Mouse (Mus musculus) megakaryocyte, adult 5-6 weeks (primary cell): Measurements from ENCODE around the gene Rffl. TPM values are rescaled to one million over a fixed set of nuclear protein-coding genes. Genes with fewer than 3 reads are reported as not detected.
"Not testable (repeated sequence)": the region's sequence is repeated elsewhere in the genome, so short reads cannot be mapped to it uniquely, and the experiment has no call there.

Source experiments
- ATAC-seq: 2 replicates; pipeline ENCODE4 v1.8.0; 2016; ENCODE audit warnings: mild to moderate bottlenecking, inconsistent platforms; ENCODE audit not compliant: poor library complexity, severe bottlenecking
- total RNA-seq, 2 experiments: library from RNA; stranded (forward) in 1 of 2; stranded (reverse) in 1 of 2; fragments of 153-499, 151-499 nt in 1 of 2; fragments of 221-1000, 200-1000 nt in 1 of 2; gene quantifications; 2 replicates each; pipeline versions ENCODE4 v1.2.3 to v1.2.4; 2015 to 2017

The Rffl gene
- total RNA-seq, 2 experiments from 2014 or later, result 20.1 to 26.7 TPM

- ATAC-seq, result no peak
Observed at GRCm38 (mm10) chr11:82846938-82847337, 24.1 kb downstream of the Rffl start.

GRCm38 (mm10) chr11:82846079-82846436 is 25.0 kb downstream of the Rffl start:
- peak; percentile 22 for ATAC-seq

GRCm38 (mm10) chr11:82845415-82846078 is 25.5 kb downstream of the Rffl start:
- ATAC-seq, result peak; percentile 94

- ATAC-seq, result peak; percentile 33
Observed at GRCm38 (mm10) chr11:82844771-82845414, 26.1 kb downstream of the Rffl start.

- ATAC-seq, result no peak
Observed at GRCm38 (mm10) chr11:82838511-82838910, 32.5 kb downstream of the Rffl start.

GRCm38 (mm10) chr11:82837848-82838247 is 33.2 kb downstream of the Rffl start:
- ATAC-seq, result no peak

GRCm38 (mm10) chr11:82837192-82837591 is 33.8 kb downstream of the Rffl start:
- no peak for ATAC-seq

- ATAC-seq, result no peak
Observed at GRCm38 (mm10) chr11:82835616-82836432, 35.2 kb downstream of the Rffl start.

- peak; percentile 57; the same call in 1 of the 2 replicates for ATAC-seq
Observed at GRCm38 (mm10) chr11:82834359-82834758, 36.7 kb downstream of the Rffl start.

- peak; percentile 95 for ATAC-seq
Observed at GRCm38 (mm10) chr11:82833929-82834328, 37.1 kb downstream of the Rffl start.

- not testable (repeated sequence) for ATAC-seq
Observed at GRCm38 (mm10) chr11:82832402-82832801, 38.6 kb downstream of the Rffl start.

- no peak for ATAC-seq
Observed at GRCm38 (mm10) chr11:82831008-82831893, 39.8 kb downstream of the Rffl start.

- no peak for ATAC-seq
Observed at GRCm38 (mm10) chr11:82826818-82827217, 44.2 kb downstream of the Rffl start.

GRCm38 (mm10) chr11:82820788-82821456 is 50.1 kb downstream of the Rffl start:
- no peak for ATAC-seq

GRCm38 (mm10) chr11:82819350-82819749 is 51.7 kb downstream of the Rffl start:
- peak; percentile 89 for ATAC-seq

- ATAC-seq, result no peak
Observed at GRCm38 (mm10) chr11:82808485-82808884, 62.5 kb downstream of the Rffl start.

GRCm38 (mm10) chr11:82807370-82807769 is 63.6 kb downstream of the Rffl start:
- ATAC-seq, result no peak

GRCm38 (mm10) chr11:82806656-82807055 is 64.4 kb downstream of the Rffl start:
- ATAC-seq, result no peak

GRCm38 (mm10) chr11:82783453-82783852 is 87.6 kb downstream of the Rffl start:
- ATAC-seq, result no peak

- no peak for ATAC-seq
Observed at GRCm38 (mm10) chr11:82782197-82782596, 88.8 kb downstream of the Rffl start.
